Mouse (Mus musculus): ENCODE results near the gene Vps18. TPM values are rescaled to one million over a fixed set of nuclear protein-coding genes. Genes with fewer than 3 reads are reported as not detected.

Vps18 gene
- polyA plus RNA-seq, 1 experiment from 2014 or later: 28.2 TPM

GRCm38 (mm10) chr2:119277810-119278209 lies 10.7 kb upstream of the Vps18 start:
- Histone ChIP-seq H3K4me1 (ENCODE audit: control insufficient read depth, insufficient read depth, low read depth, low read length) (no peaks in the 10 kb centered on the region), H3K9me3 (ENCODE audit: control insufficient read depth, low read length) (no peaks in the 10 kb centered on the region), H3K36me3 (ENCODE audit: control insufficient read depth, insufficient read depth, low read length) (no peaks in the 10 kb centered on the region), H3K9ac (ENCODE audit: low read depth, low read length) (no peak overlapping the region), H3K27me3 (replicated peaks; ENCODE audit: control insufficient read depth, insufficient read depth, low read length) (no peaks in the 10 kb centered on the region), H3K4me3 (ENCODE audit: low read length) (no peak overlapping the region), H3K27ac (ENCODE audit: low read depth, low read length) (no peak overlapping the region), H3K4me2 (ENCODE audit: low read length) (no peak overlapping the region)
- 86% methylated on average over 23 of the region's 23 CpGs for WGBS
- ATAC-seq: no peak

DNA sequence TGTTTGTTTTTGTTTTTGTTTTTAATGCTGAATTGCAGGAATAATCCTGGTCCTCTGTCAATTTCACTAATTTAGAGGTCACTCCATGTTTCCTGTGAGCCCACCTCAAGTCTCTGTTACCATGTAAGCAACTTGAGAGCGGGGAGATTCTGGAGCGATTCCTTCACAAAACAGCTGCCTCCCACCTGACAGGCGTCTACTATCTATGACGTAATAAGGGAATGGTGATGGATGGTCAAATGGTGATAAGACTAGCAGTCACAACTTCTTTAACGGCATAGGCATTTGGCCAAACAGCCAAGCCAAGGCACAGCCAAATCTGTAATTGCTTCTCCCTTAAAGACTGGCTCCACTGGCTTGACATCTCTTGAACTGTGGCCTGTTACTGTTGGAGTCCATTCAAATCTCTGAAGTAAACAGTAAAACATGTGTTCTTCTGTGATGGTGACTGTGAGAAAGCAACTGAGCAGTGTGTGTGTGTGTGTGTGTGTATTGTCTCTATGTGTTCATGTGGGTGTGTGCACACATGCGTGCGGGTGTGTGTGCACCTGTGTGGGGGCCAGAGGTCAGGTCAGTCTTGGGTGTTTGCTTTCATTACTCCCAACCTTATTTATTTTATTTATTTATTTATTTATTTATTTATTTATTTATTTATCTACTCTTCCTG lies 6.5 kb upstream of the Vps18 start:
- no peaks in the 10 kb centered on the region for H3K27me3 ChIP-seq (replicated peaks; ENCODE audit: control insufficient read depth, insufficient read depth, low read length)
- H3K36me3 ChIP-seq (ENCODE audit: control insufficient read depth, insufficient read depth, low read length): no peaks in the 10 kb centered on the region
- H3K4me1 ChIP-seq (ENCODE audit: control insufficient read depth, insufficient read depth, low read depth, low read length): no peaks in the 10 kb centered on the region
- H3K4me2 ChIP-seq (ENCODE audit: low read length): no peak overlapping the region
- H3K9me3 ChIP-seq (ENCODE audit: control insufficient read depth, low read length): no peaks in the 10 kb centered on the region
- ATAC-seq: no peak
- no peak overlapping the region for H3K9ac ChIP-seq (ENCODE audit: low read depth, low read length)
- WGBS: 88% methylated on average over 7 of the region's 7 CpGs
- H3K4me3 ChIP-seq (ENCODE audit: low read length): no peak overlapping the region
- H3K27ac ChIP-seq (ENCODE audit: low read depth, low read length): no peak overlapping the region

GRCm38 (mm10) chr2:119287372-119287771 lies 1.2 kb upstream of the Vps18 start:
- Histone ChIP-seq H3K27me3 (replicated peaks; ENCODE audit: control insufficient read depth, insufficient read depth, low read length) (no peaks in the 10 kb centered on the region), H3K4me3 (ENCODE audit: low read length) (no peak overlapping the region), H3K9me3 (ENCODE audit: control insufficient read depth, low read length) (no peaks in the 10 kb centered on the region), H3K4me1 (ENCODE audit: control insufficient read depth, insufficient read depth, low read depth, low read length) (peaks cover 11% of the 10 kb centered on the region), H3K27ac (ENCODE audit: low read depth, low read length) (no peak overlapping the region), H3K9ac (ENCODE audit: low read depth, low read length) (no peak overlapping the region), H3K4me2 (ENCODE audit: low read length) (no peak overlapping the region), H3K36me3 (ENCODE audit: control insufficient read depth, insufficient read depth, low read length) (peaks cover 5% of the 10 kb centered on the region)
- ATAC-seq: no peak
- 95% methylated on average over 5 of the region's 5 CpGs for WGBS

- H3K27ac ChIP-seq (ENCODE audit: low read depth, low read length): peak overlapping the region; percentile 32
- no peaks in the 10 kb centered on the region for H3K27me3 ChIP-seq (replicated peaks; ENCODE audit: control insufficient read depth, insufficient read depth, low read length)
- H3K9me3 ChIP-seq (ENCODE audit: control insufficient read depth, low read length): no peaks in the 10 kb centered on the region
- peak overlapping the region; percentile 54 for H3K4me3 ChIP-seq (ENCODE audit: low read length)
- peaks cover 11% of the 10 kb centered on the region for H3K4me1 ChIP-seq (ENCODE audit: control insufficient read depth, insufficient read depth, low read depth, low read length)
- H3K9ac ChIP-seq (ENCODE audit: low read depth, low read length): peak overlapping the region; percentile 67
- peaks cover 19% of the 10 kb centered on the region for H3K36me3 ChIP-seq (ENCODE audit: control insufficient read depth, insufficient read depth, low read length)
- WGBS: 3% methylated on average over 11 of the region's 11 CpGs
- no peak for ATAC-seq
- H3K4me2 ChIP-seq (ENCODE audit: low read length): peak overlapping the region; percentile 85
Measured at GRCm38 (mm10) chr2:119289014-119289416, 475 bp downstream of the Vps18 start.

GRCm38 (mm10) chr2:119292281-119292680 lies 3.7 kb downstream of the Vps18 start:
- no peaks in the 10 kb centered on the region for H3K27me3 ChIP-seq (replicated peaks; ENCODE audit: control insufficient read depth, insufficient read depth, low read length)
- H3K9ac ChIP-seq (ENCODE audit: low read depth, low read length): no peak overlapping the region
- H3K4me2 ChIP-seq (ENCODE audit: low read length): no peak overlapping the region
- H3K4me3 ChIP-seq (ENCODE audit: low read length): no peak overlapping the region
- H3K9me3 ChIP-seq (ENCODE audit: control insufficient read depth, low read length): no peaks in the 10 kb centered on the region
- WGBS: 93% methylated on average over 5 of the region's 5 CpGs
- H3K4me1 ChIP-seq (ENCODE audit: control insufficient read depth, insufficient read depth, low read depth, low read length): peaks cover 11% of the 10 kb centered on the region
- peaks cover 38% of the 10 kb centered on the region for H3K36me3 ChIP-seq (ENCODE audit: control insufficient read depth, insufficient read depth, low read length)
- no peak for ATAC-seq
- H3K27ac ChIP-seq (ENCODE audit: low read depth, low read length): no peak overlapping the region

DNA sequence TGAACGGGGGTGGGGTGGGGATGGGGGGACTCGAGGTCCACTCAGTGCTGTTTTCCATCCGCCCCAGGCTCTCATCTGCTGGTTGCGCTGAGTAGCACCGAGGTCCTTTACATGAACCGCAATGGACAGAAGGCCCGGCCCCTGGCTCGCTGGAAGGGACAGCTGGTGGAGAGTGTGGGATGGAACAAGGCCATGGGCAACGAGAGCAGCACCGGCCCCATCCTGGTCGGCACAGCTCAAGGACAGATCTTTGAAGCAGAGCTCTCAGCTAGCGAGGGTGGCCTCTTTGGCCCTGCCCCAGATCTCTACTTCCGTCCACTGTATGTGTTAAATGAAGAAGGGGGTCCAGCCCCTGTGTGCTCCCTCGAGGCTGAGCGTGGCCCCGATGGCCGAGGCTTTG lies 4.3 kb downstream of the Vps18 start:
- no peak for ATAC-seq
- Histone ChIP-seq H3K4me2 (ENCODE audit: low read length) (no peak overlapping the region), H3K36me3 (ENCODE audit: control insufficient read depth, insufficient read depth, low read length) (peaks cover 41% of the 10 kb centered on the region), H3K4me3 (ENCODE audit: low read length) (no peak overlapping the region), H3K4me1 (ENCODE audit: control insufficient read depth, insufficient read depth, low read depth, low read length) (peaks cover 11% of the 10 kb centered on the region), H3K27ac (ENCODE audit: low read depth, low read length) (no peak overlapping the region), H3K9ac (ENCODE audit: low read depth, low read length) (no peak overlapping the region), H3K9me3 (ENCODE audit: control insufficient read depth, low read length) (no peaks in the 10 kb centered on the region), H3K27me3 (replicated peaks; ENCODE audit: control insufficient read depth, insufficient read depth, low read length) (no peaks in the 10 kb centered on the region)
- 96% methylated on average over 17 of the region's 17 CpGs for WGBS

DNA sequence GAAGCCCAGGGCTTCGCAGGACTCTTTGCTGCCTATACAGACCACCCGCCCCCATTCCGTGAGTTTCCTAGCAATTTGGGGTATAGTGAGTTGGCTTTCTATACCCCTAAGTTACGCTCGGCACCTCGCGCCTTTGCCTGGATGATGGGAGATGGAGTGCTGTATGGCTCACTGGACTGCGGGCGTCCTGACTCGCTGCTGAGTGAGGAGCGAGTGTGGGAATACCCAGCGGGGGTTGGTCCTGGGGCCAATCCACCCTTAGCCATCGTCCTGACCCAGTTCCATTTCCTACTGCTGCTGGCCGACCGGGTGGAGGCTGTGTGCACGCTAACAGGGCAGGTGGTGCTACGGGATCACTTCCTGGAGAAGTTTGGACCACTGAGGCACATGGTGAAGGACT lies 4.8 kb downstream of the Vps18 start:
- no peak overlapping the region for H3K4me3 ChIP-seq (ENCODE audit: low read length)
- peaks cover 11% of the 10 kb centered on the region for H3K4me1 ChIP-seq (ENCODE audit: control insufficient read depth, insufficient read depth, low read depth, low read length)
- no peak overlapping the region for H3K9ac ChIP-seq (ENCODE audit: low read depth, low read length)
- no peaks in the 10 kb centered on the region for H3K27me3 ChIP-seq (replicated peaks; ENCODE audit: control insufficient read depth, insufficient read depth, low read length)
- ATAC-seq: no peak
- H3K9me3 ChIP-seq (ENCODE audit: control insufficient read depth, low read length): no peaks in the 10 kb centered on the region
- no peak overlapping the region for H3K4me2 ChIP-seq (ENCODE audit: low read length)
- H3K27ac ChIP-seq (ENCODE audit: low read depth, low read length): no peak overlapping the region
- peaks cover 41% of the 10 kb centered on the region for H3K36me3 ChIP-seq (ENCODE audit: control insufficient read depth, insufficient read depth, low read length)
- 95% methylated on average over 17 of the region's 17 CpGs for WGBS

GRCm38 (mm10) chr2:119293776-119294390 lies 5.3 kb downstream of the Vps18 start:
- no peak overlapping the region for H3K9ac ChIP-seq (ENCODE audit: low read depth, low read length)
- 92% methylated on average over 34 of the region's 34 CpGs for WGBS
- no peak for ATAC-seq
- H3K4me1 ChIP-seq (ENCODE audit: control insufficient read depth, insufficient read depth, low read depth, low read length): peaks cover 11% of the 10 kb centered on the region
- H3K4me3 ChIP-seq (ENCODE audit: low read length): no peak overlapping the region
- no peak overlapping the region for H3K27ac ChIP-seq (ENCODE audit: low read depth, low read length)
- H3K4me2 ChIP-seq (ENCODE audit: low read length): no peak overlapping the region
- no peaks in the 10 kb centered on the region for H3K9me3 ChIP-seq (ENCODE audit: control insufficient read depth, low read length)
- H3K27me3 ChIP-seq (replicated peaks; ENCODE audit: control insufficient read depth, insufficient read depth, low read length): no peaks in the 10 kb centered on the region
- H3K36me3 ChIP-seq (ENCODE audit: control insufficient read depth, insufficient read depth, low read length): peaks cover 44% of the 10 kb centered on the region

- Histone ChIP-seq H3K9me3 (ENCODE audit: control insufficient read depth, low read length) (no peaks in the 10 kb centered on the region), H3K4me3 (ENCODE audit: low read length) (no peak overlapping the region), H3K27me3 (replicated peaks; ENCODE audit: control insufficient read depth, insufficient read depth, low read length) (no peaks in the 10 kb centered on the region), H3K36me3 (ENCODE audit: control insufficient read depth, insufficient read depth, low read length) (peaks cover 46% of the 10 kb centered on the region), H3K9ac (ENCODE audit: low read depth, low read length) (no peak overlapping the region), H3K27ac (ENCODE audit: low read depth, low read length) (no peak overlapping the region), H3K4me2 (ENCODE audit: low read length) (no peak overlapping the region), H3K4me1 (ENCODE audit: control insufficient read depth, insufficient read depth, low read depth, low read length) (peaks cover 7% of the 10 kb centered on the region)
- ATAC-seq: no peak
- 94% methylated on average over 18 of the region's 18 CpGs for WGBS
Measured at GRCm38 (mm10) chr2:119294411-119294810, 5.9 kb downstream of the Vps18 start.
